Mouse (Mus musculus) spleen, adult 2 months (tissue): ENCODE results near the gene Klf16. TPM values are rescaled to one million over a fixed set of nuclear protein-coding genes. Genes with fewer than 3 reads are reported as not detected.

ENCODE experiments used
- DNase-seq, 2 experiments: peaks; one replicate each; pipeline versions ENCODE4 v3.0.0 to v3.0.0-alpha.2; 2012 to 2021; ENCODE audit warnings: low spot score in 2 of 2, low read depth in 1 of 2
- H3K27ac ChIP-seq: fragments of 200-500 bp; 2 replicates; pipeline ENCODE4 v1.5.1; 2012; ENCODE audit warnings: low read length, inconsistent platforms; ENCODE audit not compliant: insufficient read depth
- H3K27me3 ChIP-seq: fragments of 200-500 bp; 2 replicates; pipeline ENCODE4 v1.6.1; 2012; ENCODE audit warnings: mild to moderate bottlenecking, moderate library complexity, low read length, inconsistent platforms; ENCODE audit not compliant: control insufficient read depth, insufficient read depth
- H3K36me3 ChIP-seq: fragments of 200-500 bp; 2 replicates; pipeline ENCODE4 v1.6.1; 2012; ENCODE audit warnings: mild to moderate bottlenecking, low read length, inconsistent platforms; ENCODE audit not compliant: control insufficient read depth, insufficient read depth
- H3K4me1 ChIP-seq: fragments of 200-500 bp; 2 replicates; pipeline ENCODE4 v1.6.1; 2011; ENCODE audit warnings: inconsistent platforms; ENCODE audit not compliant: control insufficient read depth, insufficient read depth, insufficient read length
- H3K4me3 ChIP-seq: fragments of 200-500 bp; 2 replicates; pipeline ENCODE4 v1.5.1; 2011; ENCODE audit warnings: mild to moderate bottlenecking, inconsistent platforms; ENCODE audit not compliant: insufficient read depth, insufficient read length; ENCODE audit errors: extremely low read depth
- CTCF ChIP-seq: fragments of 200-500 bp; IDR thresholded peaks from 2 replicates; pipeline ENCODE4 v1.5.1; 2011; ENCODE audit warnings: mild to moderate bottlenecking, inconsistent platforms; ENCODE audit not compliant: insufficient read depth, insufficient read length, insufficient replicate concordance; ENCODE audit errors: extremely low read depth
- POLR2A ChIP-seq: fragments of 200-500 bp; IDR thresholded peaks from 2 replicates; pipeline ENCODE4 v1.6.1; 2011; ENCODE audit warnings: low read depth, low read length, inconsistent platforms
- WGBS: fragments of 180-500 bp; shearing (Covaris S2); methylation state at CpG from one replicate; pipeline ENCODE4 v1.1.7; 2018; 5-methylcytosine and 5-hydroxymethylcytosine counted together
- polyA plus RNA-seq: library from polyadenylated mRNA; depleted of rRNA; stranded (reverse); fragments of >200 nt; gene quantifications from 2 replicates; pipeline ENCODE4 v1.2.3, GENCODE M21; 2012; rRNA removed

Klf16 gene
- polyA plus RNA-seq, 1 experiment = 27.9 TPM

GRCm38 (mm10) chr10:80535071-80535470, 42.0 kb downstream of the Klf16 start:
- TF ChIP-seq POLR2A = no peak
- no peak for TF ChIP-seq CTCF
- H3K36me3 ChIP-seq = no peaks in the 10 kb centered on the region
- peak; percentile 17 to 44 for DNase-seq
- H3K4me3 ChIP-seq = peak overlapping the region; percentile 24; the same call in 1 of the 2 replicates
- H3K27me3 ChIP-seq = no peaks in the 10 kb centered on the region
- WGBS = 7% methylated on average over 14 of the region's 14 CpGs
- H3K27ac ChIP-seq = no peak overlapping the region
- H3K4me1 ChIP-seq = peaks cover 11% of the 10 kb centered on the region

- Histone ChIP-seq H3K36me3 (no peaks in the 10 kb centered on the region), H3K27me3 (no peaks in the 10 kb centered on the region), H3K4me1 (peaks cover 8% of the 10 kb centered on the region), H3K27ac (no peak overlapping the region), H3K4me3 (no peak overlapping the region)
- DNase-seq = no peak
- 34% methylated on average over 7 of the region's 7 CpGs for WGBS
- TF ChIP-seq POLR2A (no peak), CTCF (no peak)
Observed at GRCm38 (mm10) chr10:80533704-80534103, 43.4 kb downstream of the Klf16 start.

GRCm38 (mm10) chr10:80532783-80533182, 44.3 kb downstream of the Klf16 start:
- DNase-seq = no peak
- no peak overlapping the region for H3K27ac ChIP-seq
- TF ChIP-seq CTCF (no peak), POLR2A (no peak)
- H3K4me1 ChIP-seq = peaks cover 8% of the 10 kb centered on the region
- no peak overlapping the region for H3K4me3 ChIP-seq
- H3K36me3 ChIP-seq = no peaks in the 10 kb centered on the region
- 86% methylated on average over 11 of the region's 11 CpGs for WGBS
- no peaks in the 10 kb centered on the region for H3K27me3 ChIP-seq

GRCm38 (mm10) chr10:80526172-80526571, 50.9 kb downstream of the Klf16 start:
- 61% methylated on average over 9 of the region's 9 CpGs for WGBS
- TF ChIP-seq POLR2A (no peak), CTCF (no peak)
- DNase-seq = no peak
- Histone ChIP-seq H3K27ac (no peak overlapping the region), H3K36me3 (no peaks in the 10 kb centered on the region), H3K27me3 (no peaks in the 10 kb centered on the region), H3K4me1 (no peaks in the 10 kb centered on the region), H3K4me3 (no peak overlapping the region)

GRCm38 (mm10) chr10:80523299-80523698, 53.8 kb downstream of the Klf16 start:
- TF ChIP-seq POLR2A = no peak
- TF ChIP-seq CTCF = no peak
- Histone ChIP-seq H3K27ac (no peak overlapping the region), H3K4me1 (no peaks in the 10 kb centered on the region), H3K36me3 (no peaks in the 10 kb centered on the region), H3K4me3 (no peak overlapping the region), H3K27me3 (no peaks in the 10 kb centered on the region)
- WGBS = 95% methylated on average over 7 of the region's 7 CpGs
- DNase-seq = no peak

- TF ChIP-seq CTCF = no peak
- no peak for TF ChIP-seq POLR2A
- no peaks in the 10 kb centered on the region for H3K36me3 ChIP-seq
- H3K27ac ChIP-seq = no peak overlapping the region
- WGBS = 75% methylated on average over 2 of the region's 2 CpGs
- no peaks in the 10 kb centered on the region for H3K27me3 ChIP-seq
- DNase-seq = no peak
- no peaks in the 10 kb centered on the region for H3K4me1 ChIP-seq
- no peak overlapping the region for H3K4me3 ChIP-seq
Observed at GRCm38 (mm10) chr10:80519287-80519686, 57.8 kb downstream of the Klf16 start.

Other genes starting within 250 kb of the Klf16 start
- gene Pcsk4, start 247.8 kb downstream of the Klf16 start, polyA plus RNA-seq = 6.2 and 10.0 TPM in 2 replicates
- gene Reep6, start 247.4 kb downstream of the Klf16 start, polyA plus RNA-seq = 2.1 and 2.5 TPM in 2 replicates
- 8.8 and 14.3 TPM in 2 replicates for gene Adamtsl5, start 228.9 kb downstream of the Klf16 start, polyA plus RNA-seq
- gene Plk5, start 220.9 kb downstream of the Klf16 start, polyA plus RNA-seq = 0.04 TPM in 1 of 2 replicates, not detected in the other
- gene Mex3d, start 189.7 kb downstream of the Klf16 start, polyA plus RNA-seq = 13.4 and 22.6 TPM in 2 replicates
- 110 and 124 TPM in 2 replicates for gene Mbd3, start 177.8 kb downstream of the Klf16 start, polyA plus RNA-seq
- 399 and 753 TPM in 2 replicates for gene Uqcr11, start 170.5 kb downstream of the Klf16 start, polyA plus RNA-seq
- gene Tcf3, start 143.7 kb downstream of the Klf16 start, polyA plus RNA-seq = 173 and 240 TPM in 2 replicates
- not detected in 2 replicates for gene Onecut3, start 82.5 kb downstream of the Klf16 start, polyA plus RNA-seq
- 0.01 and 0.04 TPM in 2 replicates for gene Atp8b3, start 38.2 kb downstream of the Klf16 start, polyA plus RNA-seq
- gene Rexo1, start 15.8 kb downstream of the Klf16 start, polyA plus RNA-seq = 78.0 and 95.1 TPM in 2 replicates
- gene Abhd17a, start 13.0 kb upstream of the Klf16 start, polyA plus RNA-seq = 220 and 302 TPM in 2 replicates
- gene Scamp4, start 25.6 kb upstream of the Klf16 start, polyA plus RNA-seq = 94.8 and 110 TPM in 2 replicates
- gene Adat3, start 25.6 kb upstream of the Klf16 start, polyA plus RNA-seq = 17.0 and 25.7 TPM in 2 replicates
- 2.9 and 3.0 TPM in 2 replicates for gene Gm49322, start 28.7 kb upstream of the Klf16 start, polyA plus RNA-seq
- 206 and 283 TPM in 2 replicates for gene Csnk1g2, start 45.5 kb upstream of the Klf16 start, polyA plus RNA-seq
- gene Btbd2, start 79.8 kb upstream of the Klf16 start, polyA plus RNA-seq = 49.5 and 66.1 TPM in 2 replicates
- 351 and 533 TPM in 2 replicates for gene Mknk2, start 100.8 kb upstream of the Klf16 start, polyA plus RNA-seq
- gene Mob3a, start 124.7 kb upstream of the Klf16 start, polyA plus RNA-seq = 130 and 156 TPM in 2 replicates
- gene Izumo4, start 124.9 kb upstream of the Klf16 start, polyA plus RNA-seq = 49.0 and 60.8 TPM in 2 replicates
- gene Ap3d1, start 164.9 kb upstream of the Klf16 start, polyA plus RNA-seq = 92.5 and 111 TPM in 2 replicates
- 46.2 and 56.2 TPM in 2 replicates for gene Dot1l, start 177.9 kb upstream of the Klf16 start, polyA plus RNA-seq
- gene Sf3a2, start 220.9 kb upstream of the Klf16 start, polyA plus RNA-seq = 38.7 and 54.3 TPM in 2 replicates
- gene Plekhj1, start 221.3 kb upstream of the Klf16 start, polyA plus RNA-seq = 71.8 and 97.5 TPM in 2 replicates
- gene Amh, start 227.9 kb upstream of the Klf16 start, polyA plus RNA-seq = 1.3 and 2.3 TPM in 2 replicates
- gene Jsrp1, start 236.2 kb upstream of the Klf16 start, polyA plus RNA-seq = not detected in 2 replicates
- gene Oaz1, start 249.3 kb upstream of the Klf16 start, polyA plus RNA-seq = 730 and 862 TPM in 2 replicates